Mouse (Mus musculus) megakaryocyte progenitor cell, adult 5-6 weeks (primary cell): ENCODE data around the gene Mex3d. TPM values are rescaled to one million over a fixed set of nuclear protein-coding genes. Genes with fewer than 3 reads are reported as not detected.
A peak's percentile ranks its signal among the peaks of the same experiment; 100 is the strongest.

Experiments used
- ATAC-seq: replicated peaks from 2 replicates; pipeline ENCODE4 v1.8.0; 2016; ENCODE audit warnings: mild to moderate bottlenecking, moderate TSS enrichment, inconsistent platforms; ENCODE audit not compliant: poor library complexity
- total RNA-seq, 2 experiments: library from RNA; stranded (forward) in 1 of 2; stranded (reverse) in 1 of 2; fragments of 157-497, 149-512 nt in 1 of 2; fragments of 200-1000 nt in 1 of 2; gene quantifications; 2 replicates each; pipeline versions ENCODE4 v1.2.3 to v1.2.4; 2015 to 2017

Mex3d gene
- total RNA-seq, 2 experiments from 2014 or later, result 1.9 to 2.7 TPM

- no peak for ATAC-seq
Measured at GRCm38 (mm10) chr10:80332525-80332989, 54.9 kb downstream of the Mex3d start.

DNA sequence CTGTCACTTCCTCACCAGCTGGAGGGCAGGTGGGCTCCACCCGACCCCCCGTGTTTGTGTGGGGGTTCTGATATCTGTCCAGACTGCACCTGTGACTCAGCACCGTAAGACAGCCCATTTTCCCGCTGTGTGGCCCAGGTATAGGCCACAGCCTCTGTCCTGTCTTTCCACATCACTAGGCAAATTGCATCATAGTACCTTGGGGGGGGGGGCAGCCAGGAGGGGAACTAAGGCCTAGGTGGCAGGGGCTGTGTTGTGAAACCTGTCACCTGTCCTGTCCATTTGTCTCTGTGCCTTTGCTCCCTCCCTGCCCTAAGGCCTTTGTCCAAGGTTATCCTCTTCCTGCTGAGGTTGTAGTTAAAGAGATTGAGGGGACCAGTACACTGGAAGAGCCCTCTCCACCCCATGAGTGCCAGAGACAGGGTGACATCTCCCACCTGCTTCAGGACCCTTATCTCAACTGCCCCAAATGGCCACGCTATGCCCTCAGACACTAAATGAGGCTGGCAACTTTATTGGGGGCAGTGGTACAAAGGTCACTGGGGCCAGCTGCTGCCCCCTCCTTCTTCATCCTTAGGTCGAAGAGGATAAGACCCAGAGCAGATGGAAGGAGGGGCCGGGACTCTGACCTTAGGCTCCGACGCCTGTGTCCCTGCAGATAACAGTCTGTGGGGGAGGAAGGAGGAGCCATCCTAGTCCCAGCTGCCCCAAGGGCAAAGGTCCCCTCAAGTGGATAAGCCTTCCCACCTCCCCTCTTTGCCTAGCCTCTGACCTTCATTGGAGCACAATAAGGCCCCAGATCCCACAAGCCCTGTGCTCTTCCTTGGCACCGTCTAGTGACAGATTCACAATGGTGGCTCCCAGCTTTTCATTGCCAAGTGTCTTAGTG, 55.6 kb downstream of the Mex3d start:
- peak; percentile 25 for ATAC-seq

GRCm38 (mm10) chr10:80330888-80331287, 56.6 kb downstream of the Mex3d start:
- no peak for ATAC-seq

Other genes starting within 250 kb of the Mex3d start
- gene Atp5d, start 249.0 kb downstream of the Mex3d start, total RNA-seq (2015), result 187 and 199 TPM in 2 replicates
- gene Atp5d, start 249.0 kb downstream of the Mex3d start, total RNA-seq (2017), result 37.6 and 39.3 TPM in 2 replicates
- gene Cbarp, start 246.8 kb downstream of the Mex3d start, total RNA-seq (2015), result 3.8 and 4.8 TPM in 2 replicates
- 2.0 and 2.2 TPM in 2 replicates for gene Cbarp, start 246.8 kb downstream of the Mex3d start, total RNA-seq (2017)
- 21.4 and 22.2 TPM in 2 replicates for gene Midn, start 239.4 kb downstream of the Mex3d start, total RNA-seq (2015)
- gene Midn, start 239.4 kb downstream of the Mex3d start, total RNA-seq (2017), result 12.7 and 17.9 TPM in 2 replicates
- gene Cirbp, start 221.7 kb downstream of the Mex3d start, total RNA-seq (2015), result 16.1 and 18.4 TPM in 2 replicates
- gene Cirbp, start 221.7 kb downstream of the Mex3d start, total RNA-seq (2017), result 35.4 and 60.4 TPM in 2 replicates
- 17.2 and 18.2 TPM in 2 replicates for gene 1600002K03Rik, start 214.7 kb downstream of the Mex3d start, total RNA-seq (2015)
- 13.4 and 13.5 TPM in 2 replicates for gene 1600002K03Rik, start 214.7 kb downstream of the Mex3d start, total RNA-seq (2017)
- gene Efna2, start 208.2 kb downstream of the Mex3d start, total RNA-seq (2015), result 0.54 TPM in 1 of 2 replicates, not detected in the other
- 0.37 TPM in 1 of 2 replicates, not detected in the other for gene Efna2, start 208.2 kb downstream of the Mex3d start, total RNA-seq (2017)
- 27.6 and 30.9 TPM in 2 replicates for gene Mum1, start 161.2 kb downstream of the Mex3d start, total RNA-seq (2015)
- gene Mum1, start 161.2 kb downstream of the Mex3d start, total RNA-seq (2017), result 28.9 and 30.0 TPM in 2 replicates
- 138 and 162 TPM in 2 replicates for gene Ndufs7, start 138.5 kb downstream of the Mex3d start, total RNA-seq (2015)
- gene Ndufs7, start 138.5 kb downstream of the Mex3d start, total RNA-seq (2017), result 106 and 135 TPM in 2 replicates
- gene Gamt, start 126.6 kb downstream of the Mex3d start, total RNA-seq (2015), result 3.2 and 3.7 TPM in 2 replicates
- 2.5 and 7.4 TPM in 2 replicates for gene Gamt, start 126.6 kb downstream of the Mex3d start, total RNA-seq (2017)
- 55.4 and 61.6 TPM in 2 replicates for gene Dazap1, start 126.2 kb downstream of the Mex3d start, total RNA-seq (2015)
- gene Dazap1, start 126.2 kb downstream of the Mex3d start, total RNA-seq (2017), result 231 and 302 TPM in 2 replicates
- 2,196 and 2,314 TPM in 2 replicates for gene Rps15, start 95.2 kb downstream of the Mex3d start, total RNA-seq (2015)
- 2,623 and 2,987 TPM in 2 replicates for gene Rps15, start 95.2 kb downstream of the Mex3d start, total RNA-seq (2017)
- not detected in 2 replicates for gene Apc2, start 91.7 kb downstream of the Mex3d start, total RNA-seq (2015)
- 0.03 TPM in 1 of 2 replicates, not detected in the other for gene Apc2, start 91.7 kb downstream of the Mex3d start, total RNA-seq (2017)
- 22.9 and 24.2 TPM in 2 replicates for gene 2310011J03Rik, start 67.1 kb downstream of the Mex3d start, total RNA-seq (2015)
- gene 2310011J03Rik, start 67.1 kb downstream of the Mex3d start, total RNA-seq (2017), result 15.7 and 16.8 TPM in 2 replicates
- gene Pcsk4, start 58.2 kb downstream of the Mex3d start, total RNA-seq (2015), result 5.3 and 7.0 TPM in 2 replicates
- 0.67 and 1.8 TPM in 2 replicates for gene Pcsk4, start 58.2 kb downstream of the Mex3d start, total RNA-seq (2017)
- gene Reep6, start 57.7 kb downstream of the Mex3d start, total RNA-seq (2015), result 2.7 and 3.8 TPM in 2 replicates
- 1.2 and 1.5 TPM in 2 replicates for gene Reep6, start 57.7 kb downstream of the Mex3d start, total RNA-seq (2017)
- 0.15 and 0.25 TPM in 2 replicates for gene Adamtsl5, start 39.2 kb downstream of the Mex3d start, total RNA-seq (2015)
- 0.20 and 0.46 TPM in 2 replicates for gene Adamtsl5, start 39.2 kb downstream of the Mex3d start, total RNA-seq (2017)
- gene Plk5, start 31.2 kb downstream of the Mex3d start, total RNA-seq (2015), result not detected in 2 replicates
- gene Plk5, start 31.2 kb downstream of the Mex3d start, total RNA-seq (2017), result not detected in 2 replicates
- 91.1 and 96.6 TPM in 2 replicates for gene Mbd3, start 11.9 kb upstream of the Mex3d start, total RNA-seq (2015)
- 82.8 and 90.8 TPM in 2 replicates for gene Mbd3, start 11.9 kb upstream of the Mex3d start, total RNA-seq (2017)
- gene Uqcr11, start 19.2 kb upstream of the Mex3d start, total RNA-seq (2015), result 202 and 210 TPM in 2 replicates
- 184 and 263 TPM in 2 replicates for gene Uqcr11, start 19.2 kb upstream of the Mex3d start, total RNA-seq (2017)
- gene Tcf3, start 46.0 kb upstream of the Mex3d start, total RNA-seq (2015), result 29.9 and 35.3 TPM in 2 replicates
- gene Tcf3, start 46.0 kb upstream of the Mex3d start, total RNA-seq (2017), result 33.5 and 51.0 TPM in 2 replicates
- not detected in 2 replicates for gene Onecut3, start 107.2 kb upstream of the Mex3d start, total RNA-seq (2015)
- not detected in 2 replicates for gene Onecut3, start 107.2 kb upstream of the Mex3d start, total RNA-seq (2017)
- not detected in 2 replicates for gene Atp8b3, start 151.5 kb upstream of the Mex3d start, total RNA-seq (2015)
- gene Atp8b3, start 151.5 kb upstream of the Mex3d start, total RNA-seq (2017), result not detected in 2 replicates
- gene Rexo1, start 173.9 kb upstream of the Mex3d start, total RNA-seq (2015), result 34.1 and 35.2 TPM in 2 replicates
- gene Rexo1, start 173.9 kb upstream of the Mex3d start, total RNA-seq (2017), result 17.1 and 19.2 TPM in 2 replicates
- gene Klf16, start 189.7 kb upstream of the Mex3d start, total RNA-seq (2015), result 5.3 and 5.4 TPM in 2 replicates
- 4.3 and 6.0 TPM in 2 replicates for gene Klf16, start 189.7 kb upstream of the Mex3d start, total RNA-seq (2017)
- 59.7 and 79.8 TPM in 2 replicates for gene Abhd17a, start 202.7 kb upstream of the Mex3d start, total RNA-seq (2015)
- gene Abhd17a, start 202.7 kb upstream of the Mex3d start, total RNA-seq (2017), result 20.5 and 29.4 TPM in 2 replicates
- gene Scamp4, start 215.2 kb upstream of the Mex3d start, total RNA-seq (2015), result 25.9 and 27.2 TPM in 2 replicates
- 11.2 and 15.9 TPM in 2 replicates for gene Scamp4, start 215.2 kb upstream of the Mex3d start, total RNA-seq (2017)
- gene Adat3, start 215.2 kb upstream of the Mex3d start, total RNA-seq (2015), result 0.57 and 0.81 TPM in 2 replicates
- 0.08 TPM in 1 of 2 replicates, not detected in the other for gene Adat3, start 215.2 kb upstream of the Mex3d start, total RNA-seq (2017)
- gene Gm49322, start 218.4 kb upstream of the Mex3d start, total RNA-seq (2015), result 0.17 and 0.57 TPM in 2 replicates
- 0.61 TPM in 1 of 2 replicates, not detected in the other for gene Gm49322, start 218.4 kb upstream of the Mex3d start, total RNA-seq (2017)
- 39.1 and 43.1 TPM in 2 replicates for gene Csnk1g2, start 235.2 kb upstream of the Mex3d start, total RNA-seq (2015)
- 127 and 171 TPM in 2 replicates for gene Csnk1g2, start 235.2 kb upstream of the Mex3d start, total RNA-seq (2017)